Mouse (Mus musculus) intestine, postnatal 0 days (tissue): Measurements from ENCODE around the gene RPS10-NUDT3. TPM values are rescaled to one million over a fixed set of nuclear protein-coding genes. Genes with fewer than 3 reads are reported as not detected.

ENCODE experiments used
- ATAC-seq: fragments of 200-750 bp; cut with Nextera tagmentation; 2 replicates; pipeline ENCODE4 v1.8.0; 2017; ENCODE audit warnings: mild to moderate bottlenecking, moderate TSS enrichment, moderate library complexity
- H3K27ac ChIP-seq: fragments of 300-500 bp; sonication (generic); 2 replicates; pipeline ENCODE4 v1.5.1; 2014; ENCODE audit warnings: mild to moderate bottlenecking, low read depth, low read length, moderate library complexity
- H3K27me3 ChIP-seq: fragments of 300-500 bp; sonication (generic); replicated peaks from 2 replicates; pipeline ENCODE4 v1.6.1; 2014; ENCODE audit warnings: low read length, mixed read lengths; ENCODE audit not compliant: control insufficient read depth, insufficient read depth
- H3K36me3 ChIP-seq: fragments of 300-500 bp; sonication (generic); 2 replicates; pipeline ENCODE4 v1.6.1; 2014; ENCODE audit warnings: mild to moderate bottlenecking, moderate library complexity; ENCODE audit not compliant: control insufficient read depth, insufficient read depth
- H3K4me1 ChIP-seq: fragments of 300-500 bp; sonication (generic); replicated peaks from 2 replicates; pipeline ENCODE4 v1.6.1; 2014; ENCODE audit warnings: antibody characterized with exemption, low read length, mixed read lengths; ENCODE audit not compliant: control insufficient read depth, insufficient read depth
- H3K4me2 ChIP-seq: fragments of 300-500 bp; sonication (generic); replicated peaks from 2 replicates; pipeline ENCODE4 v1.6.1; 2014; ENCODE audit warnings: low read depth, mild to moderate bottlenecking, moderate library complexity
- H3K4me3 ChIP-seq: fragments of 300-500 bp; sonication (generic); 2 replicates; pipeline ENCODE4 v1.5.1; 2014; ENCODE audit warnings: low read depth, low read length
- H3K9ac ChIP-seq: fragments of 300-500 bp; sonication (generic); 2 replicates; pipeline ENCODE4 v1.6.1; 2014; ENCODE audit warnings: mild to moderate bottlenecking, low read depth, low read length
- H3K9me3 ChIP-seq: fragments of 300-500 bp; sonication (generic); 2 replicates; pipeline ENCODE4 v1.6.1; 2016; ENCODE audit warnings: mixed run types; ENCODE audit not compliant: control insufficient read depth
- CTCF ChIP-seq: sonication (generic); IDR thresholded peaks from 2 replicates; pipeline ENCODE4 v1.5.1; 2016; ENCODE audit warnings: low read depth, mild to moderate bottlenecking, control low read depth, antibody characterized with exemption, moderate library complexity
- WGBS: fragments of 180-500 bp; shearing (Covaris S2); extraction: QIAGEN DNeasy Blood & Tissue Kit; methylation state at CpG from one replicate; pipeline ENCODE4 v1.1.7; 2014; 5-methylcytosine and 5-hydroxymethylcytosine counted together
- polyA plus RNA-seq: library from polyadenylated mRNA; unstranded; fragments of >200 nt; fragmentation: Nextera tagmentation; extraction: Ambion mirVana; gene quantifications from 2 replicates; pipeline ENCODE4 v1.2.1, GENCODE M21; 2015

The RPS10-NUDT3 gene
- polyA plus RNA-seq, 1 experiment from 2014 or later = not detected

GRCm38 (mm10) chr17:27564391-27565162, 70.4 kb downstream of the RPS10-NUDT3 start:
- Histone ChIP-seq H3K4me2 (peak overlapping the region; percentile 83), H3K27ac (peak overlapping the region; percentile 60; the same call in 1 of the 2 replicates), H3K27me3 (no peaks in the 10 kb centered on the region), H3K4me1 (no peaks in the 10 kb centered on the region; the same call in 1 of the 2 replicates), H3K9ac (peak overlapping the region; percentile 51), H3K36me3 (no peaks in the 10 kb centered on the region; the same call in 1 of the 2 replicates), H3K4me3 (peak overlapping the region; percentile 65), H3K9me3 (no peaks in the 10 kb centered on the region)
- ATAC-seq = no peak
- peak; percentile 68 for TF ChIP-seq CTCF
- WGBS = 19% methylated on average over 20 of the region's 20 CpGs

DNA sequence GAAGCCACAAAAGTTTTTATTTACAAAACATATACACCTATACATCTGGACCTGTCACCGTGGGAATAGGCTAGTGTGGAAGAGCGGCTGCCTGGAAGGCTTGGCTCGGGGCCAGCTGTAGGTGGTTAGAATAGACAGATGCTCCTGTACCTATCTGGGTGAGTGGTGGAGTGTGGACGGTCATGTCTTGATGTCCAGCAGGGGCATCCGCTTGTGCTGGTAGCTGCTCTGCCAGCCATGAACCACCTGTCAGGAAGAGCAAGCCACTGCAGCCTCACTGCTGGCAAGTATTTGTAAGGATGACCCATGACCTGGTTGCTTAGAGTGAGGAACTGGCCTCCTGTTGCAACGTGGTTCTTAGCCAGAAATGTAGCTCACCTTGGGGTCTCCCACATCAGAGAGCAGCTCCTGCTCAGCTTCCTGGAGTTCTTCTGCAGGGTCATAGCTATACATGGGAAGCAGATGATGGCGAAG, 71.2 kb downstream of the RPS10-NUDT3 start:
- ATAC-seq = no peak
- WGBS = 54% methylated on average over 7 of the region's 7 CpGs
- H3K4me1 ChIP-seq = no peaks in the 10 kb centered on the region; the same call in 1 of the 2 replicates
- no peak overlapping the region for H3K4me3 ChIP-seq
- H3K36me3 ChIP-seq = no peaks in the 10 kb centered on the region; the same call in 1 of the 2 replicates
- H3K27me3 ChIP-seq = no peaks in the 10 kb centered on the region
- H3K9ac ChIP-seq = no peak overlapping the region
- no peaks in the 10 kb centered on the region for H3K9me3 ChIP-seq
- no peak for TF ChIP-seq CTCF
- H3K4me2 ChIP-seq = no peak overlapping the region
- no peak overlapping the region for H3K27ac ChIP-seq

DNA sequence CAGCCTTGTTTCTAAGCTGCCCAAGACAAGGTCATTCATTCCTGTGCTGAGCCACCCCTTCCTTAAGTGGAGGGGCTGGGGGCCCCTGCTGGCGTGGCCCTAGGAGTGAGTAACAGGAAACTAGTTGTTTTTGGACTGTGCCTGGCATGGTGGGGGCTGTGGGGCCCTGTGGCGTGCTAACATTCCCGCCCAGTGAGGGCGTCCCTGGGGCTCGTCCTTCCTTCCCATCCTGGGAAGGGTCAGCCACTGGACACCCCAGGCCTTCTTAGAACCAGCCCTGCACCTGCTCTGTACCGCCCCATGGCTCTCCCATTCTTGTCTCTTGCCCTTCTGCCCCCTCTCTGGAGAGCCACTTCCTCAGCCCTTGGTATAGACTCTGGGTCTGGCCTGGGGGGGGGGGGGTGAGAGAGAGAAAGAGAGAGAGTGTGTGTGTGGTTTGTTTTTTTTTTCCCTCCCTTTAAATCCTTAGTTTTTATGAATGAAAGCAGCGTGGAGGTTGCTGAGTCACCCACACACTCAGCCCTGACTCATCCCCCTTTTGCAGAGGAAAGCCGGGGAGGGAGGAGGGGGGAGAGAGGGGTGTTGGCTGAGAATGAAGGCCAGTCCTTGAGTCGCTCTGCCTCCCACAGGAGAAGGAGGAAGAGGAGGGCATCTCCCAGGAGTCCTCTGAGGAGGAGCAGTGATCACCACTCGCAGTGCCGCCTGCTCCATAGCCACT, 73.1 kb downstream of the RPS10-NUDT3 start:
- Histone ChIP-seq H3K9me3 (no peaks in the 10 kb centered on the region), H3K27ac (0 out of 2 replicates have a peak overlapping the region, but pooled peaks have one; percentile 15), H3K9ac (no peak overlapping the region), H3K4me3 (no peak overlapping the region), H3K36me3 (no peaks in the 10 kb centered on the region; the same call in 1 of the 2 replicates), H3K4me2 (no peak overlapping the region), H3K4me1 (peaks cover 3% of the 10 kb centered on the region; the same call in 1 of the 2 replicates), H3K27me3 (no peaks in the 10 kb centered on the region)
- no peak for ATAC-seq
- TF ChIP-seq CTCF = no peak
- 31% methylated on average over 9 of the region's 11 CpGs for WGBS

DNA sequence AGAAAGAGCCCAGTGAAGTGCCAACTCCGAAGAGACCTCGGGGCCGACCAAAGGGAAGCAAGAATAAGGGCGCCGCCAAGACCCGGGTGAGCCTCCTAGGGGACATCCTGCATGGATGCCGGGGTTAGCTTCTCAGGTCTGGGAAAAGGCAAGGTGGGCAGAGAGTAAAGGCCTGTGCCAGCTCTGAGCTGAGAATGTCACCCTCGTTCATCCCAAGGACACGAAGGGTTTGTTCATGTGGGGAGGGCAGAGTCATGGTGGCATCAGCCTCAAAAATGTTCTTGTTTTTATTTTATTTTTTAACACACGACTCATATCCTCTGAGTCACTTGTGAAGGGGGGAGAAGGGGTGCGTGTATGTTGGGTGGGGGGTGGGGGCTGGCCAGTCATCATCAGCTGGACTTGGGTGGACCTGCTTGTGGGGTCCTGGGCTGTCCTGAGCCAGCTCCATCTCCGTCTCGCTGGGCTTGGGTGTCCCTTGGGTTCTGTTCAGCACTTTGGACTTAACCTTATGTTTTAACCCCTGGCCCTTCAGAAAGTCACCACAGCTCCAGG, 74.0 kb downstream of the RPS10-NUDT3 start:
- Histone ChIP-seq H3K27me3 (no peaks in the 10 kb centered on the region), H3K9ac (no peak overlapping the region), H3K9me3 (no peaks in the 10 kb centered on the region), H3K4me1 (peaks cover 3% of the 10 kb centered on the region; the same call in 1 of the 2 replicates), H3K4me3 (no peak overlapping the region), H3K4me2 (no peak overlapping the region), H3K27ac (no peak overlapping the region), H3K36me3 (no peaks in the 10 kb centered on the region; the same call in 1 of the 2 replicates)
- no peak for TF ChIP-seq CTCF
- ATAC-seq = no peak
- 76% methylated on average over 13 of the region's 13 CpGs for WGBS

DNA sequence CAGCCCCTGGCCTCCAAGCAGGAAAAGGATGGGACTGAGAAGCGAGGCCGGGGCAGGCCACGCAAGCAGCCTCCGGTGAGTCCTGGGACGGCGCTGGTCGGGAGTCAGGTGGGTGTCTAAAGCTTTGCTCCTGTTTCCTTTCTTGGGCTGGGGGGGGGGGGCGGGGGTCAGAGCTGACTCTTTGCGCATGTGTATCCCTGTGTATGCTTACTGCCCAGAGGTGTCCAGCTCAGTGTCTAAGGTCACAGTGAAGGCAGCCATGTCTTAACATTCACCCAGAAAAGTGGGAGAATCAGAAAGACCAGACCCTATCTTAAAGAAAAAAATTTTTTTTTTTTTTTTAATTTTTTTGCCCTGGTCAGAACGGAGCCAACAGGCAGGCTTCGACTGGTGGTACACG, 75.4 kb downstream of the RPS10-NUDT3 start:
- 40% methylated on average over 10 of the region's 12 CpGs for WGBS
- Histone ChIP-seq H3K9me3 (no peaks in the 10 kb centered on the region), H3K4me2 (peak overlapping the region; percentile 93)

DNA sequence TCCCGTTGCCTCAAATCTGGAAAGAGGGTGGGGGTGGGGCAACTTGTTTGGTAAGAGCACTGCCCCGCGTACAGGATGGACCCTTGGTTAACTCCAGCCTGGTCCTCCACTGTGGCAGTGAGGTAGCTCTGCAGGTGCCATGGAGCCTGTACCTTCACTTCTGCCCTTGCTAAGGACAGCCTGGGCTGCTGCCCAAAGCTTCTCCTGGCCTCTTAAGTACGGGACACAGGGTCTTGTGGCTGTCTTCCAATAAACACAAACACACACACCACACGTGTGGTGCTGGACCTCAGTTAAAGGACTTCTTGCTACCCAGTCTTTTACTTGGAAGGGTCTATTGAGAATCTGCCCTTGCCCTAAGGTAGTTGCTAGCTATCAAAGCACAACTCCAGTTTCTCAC, 76.2 kb downstream of the RPS10-NUDT3 start:
- 12% methylated on average over 5 of the region's 5 CpGs for WGBS
- Histone ChIP-seq H3K4me2 (peak overlapping the region; percentile 93), H3K4me3 (peak overlapping the region; percentile 80), H3K9ac (no peak overlapping the region), H3K27me3 (no peaks in the 10 kb centered on the region), H3K4me1 (peaks cover 3% of the 10 kb centered on the region; the same call in 1 of the 2 replicates), H3K36me3 (no peaks in the 10 kb centered on the region; the same call in 1 of the 2 replicates), H3K9me3 (no peaks in the 10 kb centered on the region), H3K27ac (no peak overlapping the region)
- no peak for ATAC-seq
- no peak for TF ChIP-seq CTCF

More for the DNA sequence above, 75.4 kb downstream of the RPS10-NUDT3 start:
- Histone ChIP-seq H3K4me1 (peaks cover 3% of the 10 kb centered on the region; the same call in 1 of the 2 replicates), H3K36me3 (no peaks in the 10 kb centered on the region; the same call in 1 of the 2 replicates), H3K4me3 (no peak overlapping the region), H3K9ac (no peak overlapping the region), H3K27ac (no peak overlapping the region), H3K27me3 (no peaks in the 10 kb centered on the region)
- TF ChIP-seq CTCF = no peak
- no peak for ATAC-seq
